Mouse (Mus musculus) macrophage (primary cell): ENCODE measurements around the gene Ifitm5. TPM values are rescaled to one million over a fixed set of nuclear protein-coding genes. Genes with fewer than 3 reads are reported as not detected.

ENCODE experiments used
- H3K27ac ChIP-seq: fragments of 350-480 bp; formaldehyde crosslinking; 2 replicates; pipeline ENCODE4 v1.9.0; 2021
- H3K36me3 ChIP-seq: fragments of 350-480 bp; formaldehyde crosslinking; 2 replicates; pipeline ENCODE4 v1.9.0; 2021; ENCODE audit errors: inconsistent target
- H3K4me3 ChIP-seq: fragments of 350-480 bp; formaldehyde crosslinking; 2 replicates; pipeline ENCODE4 v1.9.0; 2021; ENCODE audit errors: inconsistent target
- H3K79me2 ChIP-seq: fragments of 350-480 bp; formaldehyde crosslinking; 2 replicates; pipeline ENCODE4 v1.9.0; 2021; ENCODE audit errors: inconsistent target
- WGBS: methylation state at CpG from one replicate; pipeline ENCODE4 v1.1.7; 2026; ENCODE audit warnings: inconsistent platforms; ENCODE audit not compliant: missing documents; 5-methylcytosine and 5-hydroxymethylcytosine counted together
- polyA plus RNA-seq: library from polyadenylated mRNA; stranded (reverse); fragments of 250-400 nt; gene quantifications from 3 replicates; pipeline ENCODE4 v1.2.4, GENCODE M21; 2018; ENCODE audit warnings: inconsistent platforms

The Ifitm5 gene
- polyA plus RNA-seq, 1 experiment from 2014 or later = 0.30 TPM

DNA sequence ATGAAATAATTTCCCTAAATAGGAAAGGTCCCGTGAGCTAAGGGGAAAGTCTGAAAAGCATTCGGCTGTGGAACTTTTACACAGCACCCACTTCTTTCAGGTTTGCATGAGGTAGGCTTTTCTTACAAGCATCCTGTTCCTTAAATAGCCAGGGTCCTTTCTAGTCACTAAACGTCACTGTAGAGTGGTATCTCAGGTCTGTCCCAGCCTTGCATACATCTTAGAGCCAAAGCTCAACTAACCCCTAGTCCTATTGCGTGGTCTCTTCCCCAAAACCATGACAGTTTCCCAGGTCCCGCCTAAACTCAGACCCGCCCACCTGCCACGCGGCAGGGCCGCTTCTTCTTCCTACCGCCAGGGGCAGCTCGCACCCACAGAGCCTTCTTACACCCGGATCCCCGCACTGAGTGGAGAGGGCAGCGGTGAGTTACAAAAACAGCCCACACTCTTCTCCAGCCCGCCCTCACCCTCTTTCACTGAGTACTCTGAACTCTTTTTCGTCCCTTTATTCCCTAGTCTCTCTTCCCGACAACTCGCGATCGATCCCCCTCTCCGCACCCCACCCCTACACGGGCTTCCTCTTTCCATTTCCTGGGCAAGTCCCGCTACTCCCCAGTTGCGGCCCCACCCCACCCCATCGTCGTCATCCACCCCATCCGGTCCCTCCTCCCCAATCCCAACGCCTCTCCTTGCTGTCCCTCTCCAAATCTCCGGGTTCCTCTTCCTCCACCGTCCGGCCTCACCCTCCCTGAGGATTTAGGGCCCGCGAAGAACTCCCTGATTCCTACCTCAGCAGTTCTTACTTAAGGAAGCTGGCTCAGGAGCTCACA lies 8.7 kb downstream of the Ifitm5 start, which contains the start of gene Pgghg:
Pgghg (plus strand) TSS at position 170 of the 830 bp plus-strand sequence.
- Histone ChIP-seq H3K27ac (peak within 1 kb of the TSS; percentile 98), H3K79me2 (no peaks in the 10 kb centered on the region), H3K36me3 (peaks cover 18% of the 10 kb centered on the region; the same call in 1 of the 2 replicates), H3K4me3 (peak within 1 kb of the TSS; percentile 45)
- WGBS = under 1% methylated on average over 33 of the region's 33 CpGs

DNA sequence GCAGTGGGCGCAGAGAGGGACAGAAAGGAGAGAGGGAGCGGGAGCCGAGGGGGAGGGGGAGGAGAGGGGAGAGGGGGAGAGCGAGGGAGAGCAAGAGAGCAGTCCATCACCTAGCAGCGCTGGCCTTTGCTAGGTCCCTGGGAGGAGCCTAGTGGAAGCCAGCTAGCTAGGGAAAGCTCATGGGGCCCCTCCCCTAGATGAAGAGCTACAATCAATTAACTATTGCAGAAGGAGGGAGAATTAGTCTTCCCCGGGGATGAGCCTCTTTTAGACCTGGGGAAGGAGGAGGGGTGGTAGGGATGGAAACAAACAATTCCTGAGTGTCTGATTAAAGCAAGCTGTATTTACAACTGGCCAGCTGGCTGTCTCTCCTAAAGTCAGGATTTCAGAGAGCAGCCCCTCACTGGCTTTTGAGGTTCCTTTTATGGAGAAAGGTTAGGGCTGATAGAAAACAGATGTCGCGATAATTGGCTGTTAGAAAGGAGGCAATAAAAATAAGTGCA lies 10.4 kb downstream of the Ifitm5 start:
- no peak overlapping the region for H3K27ac ChIP-seq
- WGBS = 94% methylated on average over 8 of the region's 8 CpGs
- no peaks in the 10 kb centered on the region for H3K79me2 ChIP-seq
- 0 out of 2 replicates have a peak, but pooled peaks cover 1% of the 10 kb centered on the region for H3K36me3 ChIP-seq
- H3K4me3 ChIP-seq = no peak overlapping the region

DNA sequence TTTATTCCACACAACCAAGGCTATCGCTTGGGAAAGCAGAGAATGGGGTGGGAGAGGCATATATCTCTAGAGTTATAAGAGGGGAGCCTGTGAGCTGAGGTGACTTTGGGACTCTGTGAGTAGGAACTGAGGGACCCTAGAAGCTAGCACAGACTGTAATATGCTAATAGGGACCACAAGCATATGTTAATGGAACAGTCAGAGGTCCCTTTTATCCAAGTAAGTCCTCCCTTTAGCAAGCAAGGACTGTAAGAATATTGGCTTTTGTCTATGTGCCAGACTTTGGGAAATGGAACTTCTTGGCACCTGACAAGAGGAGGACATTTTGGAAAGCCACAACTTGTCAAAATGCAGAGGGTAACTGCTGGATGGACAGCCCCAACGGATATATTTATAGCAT lies 11.2 kb downstream of the Ifitm5 start:
- no peaks in the 10 kb centered on the region for H3K79me2 ChIP-seq
- WGBS = 77% methylated on average over 2 of the region's 2 CpGs

DNA sequence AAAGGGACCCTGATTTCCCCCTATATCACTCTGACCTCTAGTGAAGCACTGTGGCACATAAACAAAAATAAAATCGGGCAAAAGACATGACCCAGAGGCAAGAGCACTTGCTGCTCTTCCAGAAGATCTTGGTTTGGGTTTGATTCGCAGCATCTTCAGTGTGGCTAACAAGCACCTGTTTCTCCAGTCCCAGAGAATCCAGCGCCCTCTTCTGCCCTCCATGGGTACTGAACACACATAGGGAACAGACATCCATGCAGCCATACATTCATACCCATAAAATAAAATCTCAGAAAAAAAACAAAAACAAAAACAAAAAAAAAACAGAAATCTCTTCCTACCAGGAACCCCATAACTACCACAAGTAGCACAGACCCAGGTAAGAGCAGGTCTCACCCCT lies 11.7 kb downstream of the Ifitm5 start:
- Histone ChIP-seq H3K4me3 (no peak overlapping the region), H3K36me3 (no peaks in the 10 kb centered on the region), H3K27ac (no peak overlapping the region), H3K79me2 (no peaks in the 10 kb centered on the region)
- 83% methylated on average over 3 of the region's 3 CpGs for WGBS

More for the DNA sequence above, 11.2 kb downstream of the Ifitm5 start:
- Histone ChIP-seq H3K36me3 (no peaks in the 10 kb centered on the region), H3K4me3 (no peak overlapping the region), H3K27ac (no peak overlapping the region)

DNA sequence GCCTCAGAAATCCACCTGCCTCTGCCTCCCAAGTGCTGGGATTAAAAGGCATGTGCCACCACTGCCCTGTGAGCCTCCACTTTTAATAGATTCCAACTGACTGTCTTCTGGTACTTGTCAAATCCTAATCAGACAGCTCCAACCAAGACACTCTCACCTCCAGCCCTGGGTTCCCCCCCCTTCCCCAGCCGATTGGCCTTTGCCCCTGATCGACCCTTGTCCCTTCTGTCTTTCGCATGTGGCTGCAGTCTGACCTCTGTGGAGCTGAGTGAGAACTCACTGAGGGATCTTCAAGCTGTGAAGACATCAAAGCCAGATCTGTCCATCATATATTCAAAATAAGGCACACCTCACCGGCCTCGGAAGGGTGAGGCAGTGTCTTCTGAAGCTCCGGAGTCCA lies 22.9 kb downstream of the Ifitm5 start:
- no peak overlapping the region for H3K27ac ChIP-seq
- WGBS = 99% methylated on average over 6 of the region's 6 CpGs
- H3K4me3 ChIP-seq = no peak overlapping the region
- no peaks in the 10 kb centered on the region for H3K36me3 ChIP-seq
- no peaks in the 10 kb centered on the region for H3K79me2 ChIP-seq

DNA sequence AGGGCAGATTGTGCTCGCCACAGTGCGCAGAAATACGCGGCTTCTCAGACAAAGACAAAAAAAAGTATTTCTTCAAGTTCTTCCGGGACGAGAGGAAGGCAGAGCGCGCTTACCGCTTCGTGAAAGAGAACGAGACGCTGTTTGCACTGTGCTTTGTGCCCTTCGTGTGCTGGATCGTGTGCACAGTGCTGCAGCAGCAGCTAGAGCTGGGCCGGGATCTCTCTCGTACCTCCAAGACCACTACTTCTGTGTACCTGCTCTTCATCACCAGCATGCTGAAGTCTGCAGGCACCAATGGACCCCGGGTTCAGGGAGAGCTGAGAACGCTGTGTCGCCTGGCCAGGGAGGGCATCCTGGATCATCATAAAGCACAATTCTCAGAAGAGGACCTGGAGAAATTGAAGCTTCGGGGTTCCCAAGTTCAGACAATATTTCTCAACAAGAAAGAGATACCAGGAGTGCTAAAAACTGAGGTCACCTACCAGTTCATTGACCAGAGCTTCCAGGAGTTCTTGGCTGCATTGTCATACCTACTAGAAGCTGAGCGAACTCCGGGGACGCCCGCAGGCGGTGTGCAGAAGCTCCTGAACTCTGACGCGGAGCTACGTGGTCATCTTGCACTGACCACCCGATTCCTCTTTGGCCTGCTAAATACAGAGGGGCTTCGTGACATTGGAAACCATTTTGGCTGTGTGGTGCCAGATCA lies 26.9 kb downstream of the Ifitm5 start:
- 28% methylated on average over 30 of the region's 30 CpGs for WGBS
- H3K79me2 ChIP-seq = no peaks in the 10 kb centered on the region
- H3K4me3 ChIP-seq = no peak overlapping the region
- no peaks in the 10 kb centered on the region for H3K36me3 ChIP-seq
- no peak overlapping the region for H3K27ac ChIP-seq

DNA sequence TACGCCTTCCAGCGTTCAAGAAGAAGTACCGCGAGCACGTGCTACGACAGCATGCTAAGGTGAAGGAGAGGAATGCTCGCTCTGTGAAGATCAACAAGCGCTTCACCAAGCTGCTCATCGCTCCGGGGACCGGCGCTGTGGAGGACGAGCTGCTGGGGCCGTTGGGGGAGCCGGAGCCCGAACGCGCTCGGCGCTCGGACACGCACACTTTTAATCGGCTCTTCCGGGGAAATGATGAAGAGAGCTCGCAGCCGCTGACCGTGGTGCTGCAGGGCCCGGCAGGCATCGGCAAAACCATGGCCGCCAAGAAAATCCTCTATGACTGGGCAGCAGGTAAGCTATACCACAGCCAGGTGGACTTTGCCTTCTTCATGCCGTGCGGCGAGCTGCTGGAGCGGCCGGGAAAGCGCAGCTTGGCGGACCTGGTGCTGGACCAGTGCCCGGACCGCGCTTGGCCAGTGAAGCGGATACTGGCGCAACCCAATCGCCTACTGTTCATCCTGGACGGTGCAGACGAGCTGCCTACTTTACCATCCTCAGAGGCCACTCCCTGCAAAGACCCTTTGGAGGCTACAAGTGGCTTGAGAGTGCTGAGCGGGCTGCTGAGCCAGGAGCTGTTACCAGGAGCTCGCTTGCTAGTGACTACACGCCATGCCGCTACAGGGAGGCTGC lies 27.6 kb downstream of the Ifitm5 start:
- WGBS = 2% methylated on average over 49 of the region's 49 CpGs
- Histone ChIP-seq H3K27ac (no peak overlapping the region), H3K36me3 (no peaks in the 10 kb centered on the region), H3K79me2 (no peaks in the 10 kb centered on the region), H3K4me3 (no peak overlapping the region)

DNA sequence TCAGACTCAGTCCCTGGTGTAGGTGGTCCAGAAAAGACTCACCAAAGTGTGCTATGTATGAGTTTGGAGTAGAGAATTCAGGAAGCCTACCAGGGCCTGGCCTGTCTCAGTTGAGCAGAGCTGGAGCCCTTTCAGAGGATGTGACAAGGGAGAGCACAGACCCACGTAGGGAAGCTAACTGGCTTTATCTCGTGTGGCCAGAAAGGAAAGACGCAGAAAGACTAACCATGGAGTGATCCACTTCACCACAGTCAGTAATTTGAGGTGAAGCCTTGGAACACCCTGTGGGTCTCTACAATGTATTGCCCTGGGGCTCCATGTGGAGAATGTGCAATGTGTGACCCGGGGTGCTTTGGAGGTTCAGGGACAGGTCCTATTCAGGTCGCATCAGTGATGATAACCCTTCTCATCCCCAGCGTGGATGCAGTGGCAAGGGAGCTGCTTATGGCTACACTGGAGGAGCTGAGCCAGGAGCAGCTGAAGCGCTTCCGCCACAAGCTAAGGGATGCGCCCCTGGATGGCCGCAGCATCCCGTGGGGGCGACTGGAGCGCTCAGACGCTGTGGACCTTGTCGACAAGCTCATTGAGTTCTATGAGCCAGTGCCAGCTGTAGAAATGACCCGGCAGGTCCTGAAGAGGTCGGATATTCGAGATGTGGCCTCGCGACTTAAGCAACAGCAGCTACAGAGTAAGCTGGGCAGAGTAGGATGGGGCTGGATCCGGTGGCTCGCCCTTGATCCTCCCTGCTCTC lies 28.7 kb downstream of the Ifitm5 start:
- no peak overlapping the region for H3K4me3 ChIP-seq
- H3K79me2 ChIP-seq = no peaks in the 10 kb centered on the region
- H3K27ac ChIP-seq = no peak overlapping the region
- H3K36me3 ChIP-seq = no peaks in the 10 kb centered on the region
- 56% methylated on average over 18 of the region's 22 CpGs for WGBS

DNA sequence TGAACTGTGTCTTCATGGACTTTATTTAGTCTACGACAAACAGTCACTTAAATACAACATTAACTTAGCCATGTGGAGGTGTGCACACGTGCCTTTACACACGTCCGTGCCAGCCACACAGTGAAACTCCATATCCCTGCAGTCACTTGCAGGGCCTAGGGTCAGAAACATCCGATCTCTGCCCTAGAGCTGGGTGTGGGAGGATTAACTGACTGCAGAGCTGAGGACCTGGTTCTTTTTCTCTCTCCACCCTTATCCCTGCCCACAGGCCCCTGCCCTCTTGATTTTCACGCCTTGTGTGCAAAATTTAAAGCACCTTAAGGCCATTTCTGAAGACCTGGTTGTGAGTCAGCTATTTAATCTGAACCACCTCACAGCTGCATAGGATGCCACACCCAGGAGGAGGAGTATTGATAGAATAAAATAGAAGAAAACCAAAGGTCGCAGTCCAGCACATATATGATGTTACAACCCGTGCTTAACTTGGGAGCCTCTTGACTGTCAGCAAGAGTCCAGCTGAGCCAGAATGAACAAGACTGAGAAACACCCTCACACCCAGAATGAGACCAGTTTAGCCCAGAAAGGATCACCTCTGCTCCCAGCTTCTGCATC lies 29.6 kb downstream of the Ifitm5 start, which contains the start of gene Nlrp6:
Nlrp6 (plus strand) TSS at position 485 of the 612 bp plus-strand sequence.
- WGBS = 88% methylated on average over 8 of the region's 8 CpGs
- Histone ChIP-seq H3K36me3 (no peaks in the 10 kb centered on the region), H3K79me2 (no peaks in the 10 kb centered on the region), H3K4me3 (no peak within 1 kb of the TSS), H3K27ac (no peak within 1 kb of the TSS)

DNA sequence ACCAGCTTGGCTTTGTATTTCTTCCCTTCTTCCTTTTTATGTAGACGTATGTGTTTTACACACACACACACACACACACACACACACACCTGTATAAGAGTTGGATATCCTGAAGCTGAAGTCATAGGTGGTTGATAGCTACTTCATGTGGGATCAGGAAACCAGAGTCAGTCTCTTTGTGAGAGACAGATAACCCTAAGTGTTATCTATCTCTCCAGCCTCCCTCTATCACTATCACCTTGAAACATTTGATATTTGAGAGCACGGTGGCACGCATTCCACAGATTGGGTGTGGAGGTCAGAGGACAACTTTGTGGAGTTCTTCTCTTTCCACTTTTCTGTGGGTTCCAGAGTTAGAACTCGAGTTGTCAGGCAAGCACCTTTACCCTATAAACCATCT lies 30.2 kb downstream of the Ifitm5 start:
- no peaks in the 10 kb centered on the region for H3K79me2 ChIP-seq
- H3K27ac ChIP-seq = no peak overlapping the region
- no peak overlapping the region for H3K4me3 ChIP-seq
- H3K36me3 ChIP-seq = no peaks in the 10 kb centered on the region
- WGBS = 88% methylated on average over 4 of the region's 4 CpGs

DNA sequence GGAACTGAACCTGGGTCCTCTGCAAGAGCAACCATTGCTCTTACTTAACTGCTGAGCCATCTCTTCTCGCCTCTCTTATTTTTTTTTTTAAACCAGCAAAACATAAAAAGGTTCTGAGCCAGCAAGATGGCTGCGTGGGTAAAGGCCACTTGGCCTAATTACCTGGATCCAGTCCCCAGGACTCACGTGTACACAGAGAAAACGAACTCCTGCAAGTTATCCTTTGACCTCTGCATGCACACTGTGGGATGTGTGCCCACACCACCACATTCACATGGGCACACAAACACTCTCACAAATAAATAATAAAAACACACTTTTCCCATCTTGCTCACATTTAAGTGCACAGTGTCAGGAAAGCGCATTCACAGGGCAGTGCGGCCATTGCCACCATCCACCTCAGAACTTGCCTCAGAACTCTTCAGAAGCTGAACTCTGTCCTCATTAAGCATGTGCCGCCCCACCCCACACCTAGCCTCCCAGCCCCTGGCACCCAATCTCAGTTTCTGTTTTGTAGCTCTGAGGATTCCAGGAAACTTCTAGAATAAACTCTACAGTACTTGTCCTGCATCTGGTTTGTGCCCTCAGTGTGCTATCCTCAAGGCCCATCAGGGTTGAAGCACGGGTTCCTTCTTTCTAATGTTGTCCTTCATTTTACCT lies 35.9 kb downstream of the Ifitm5 start:
- H3K4me3 ChIP-seq = no peak overlapping the region
- no peaks in the 10 kb centered on the region for H3K36me3 ChIP-seq
- no peak overlapping the region for H3K27ac ChIP-seq
- no peaks in the 10 kb centered on the region for H3K79me2 ChIP-seq
- WGBS = 98% methylated on average over 8 of the region's 8 CpGs

DNA sequence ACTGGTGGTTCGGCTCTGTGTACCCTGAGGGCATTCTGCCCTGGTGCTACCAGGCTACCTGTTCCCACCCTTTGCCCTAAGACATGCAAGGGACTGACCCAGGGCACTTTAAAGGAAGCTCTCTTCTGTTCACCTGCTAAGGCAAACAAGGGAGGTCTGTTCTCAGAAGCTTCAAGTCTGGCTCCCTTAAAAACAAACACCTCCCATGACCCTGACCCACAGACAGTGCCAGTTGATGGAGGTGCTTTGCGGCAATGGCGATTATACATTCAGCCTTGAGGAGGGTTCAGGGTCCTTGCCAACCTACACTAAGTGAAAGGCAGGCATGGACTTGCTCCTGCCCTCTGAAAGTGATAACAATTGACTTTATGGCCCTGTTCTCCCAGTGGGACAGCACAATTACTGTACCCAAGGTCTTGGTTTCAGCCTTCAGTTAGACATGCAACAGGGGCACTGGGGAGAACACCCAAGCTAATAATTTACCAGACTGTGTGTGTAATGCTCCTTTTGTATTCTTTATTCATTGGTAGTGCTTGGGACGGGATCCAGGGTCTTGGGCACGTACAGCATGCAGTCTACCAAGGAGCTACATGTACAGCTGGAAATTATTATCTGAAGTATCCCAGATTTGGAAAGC lies 37.1 kb downstream of the Ifitm5 start:
- H3K4me3 ChIP-seq = no peak overlapping the region
- 92% methylated on average over 5 of the region's 5 CpGs for WGBS
- H3K36me3 ChIP-seq = no peaks in the 10 kb centered on the region
- no peaks in the 10 kb centered on the region for H3K79me2 ChIP-seq
- peak overlapping the region; percentile 38; the same call in 1 of the 2 replicates for H3K27ac ChIP-seq

DNA sequence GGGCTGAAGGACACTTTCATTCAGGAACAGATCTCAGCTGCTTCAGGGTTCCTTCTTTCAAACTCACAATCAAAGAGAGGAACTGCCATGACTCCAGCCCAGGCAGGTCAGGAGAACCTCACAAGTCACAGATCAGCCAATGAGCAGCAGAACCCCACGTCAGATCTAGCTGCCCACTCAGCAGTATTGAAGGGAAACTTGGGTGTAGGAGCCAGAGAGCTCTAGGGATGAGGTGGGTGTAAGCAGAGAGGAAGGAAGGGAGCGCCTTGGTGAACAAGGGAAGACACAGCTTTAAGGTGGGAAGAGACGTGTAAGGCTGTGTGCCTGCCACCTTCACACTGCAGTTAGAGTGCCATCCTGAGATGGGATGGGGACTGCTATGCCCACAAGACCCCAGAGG lies 37.8 kb downstream of the Ifitm5 start:
- Histone ChIP-seq H3K36me3 (no peaks in the 10 kb centered on the region), H3K4me3 (no peak overlapping the region), H3K27ac (peak overlapping the region; percentile 38; the same call in 1 of the 2 replicates), H3K79me2 (no peaks in the 10 kb centered on the region)
- 49% methylated on average over 3 of the region's 3 CpGs for WGBS
